Mouse (Mus musculus): ENCODE data around the gene Nr2c1. TPM values are rescaled to one million over a fixed set of nuclear protein-coding genes. Genes with fewer than 3 reads are reported as not detected.
A peak's percentile ranks its signal among the peaks of the same experiment; 100 is the strongest.

The Nr2c1 gene
- polyA plus RNA-seq, 1 experiment from 2014 or later = 13.6 TPM

DNA sequence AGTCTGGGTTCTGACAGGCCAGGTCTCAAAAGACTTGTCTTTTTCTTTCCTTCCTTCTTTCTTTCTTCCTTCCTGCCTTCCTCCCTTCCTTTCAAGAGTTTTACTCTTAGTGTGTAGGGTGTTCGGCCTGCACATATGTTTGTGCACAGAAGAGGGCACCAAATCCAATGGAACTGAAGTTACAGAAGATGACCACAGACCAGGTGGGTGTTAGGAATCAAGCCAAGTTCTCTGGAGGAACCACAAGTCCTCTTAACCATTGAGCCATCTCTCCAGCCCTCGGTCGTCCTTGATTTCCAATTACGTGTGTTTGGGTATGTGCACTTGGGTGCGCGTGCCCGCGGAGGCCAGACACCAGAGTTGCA, 450 bp upstream of the Nr2c1 start:
- Histone ChIP-seq H3K4me2 (ENCODE audit: low read depth, severe bottlenecking) (peak overlapping the region; percentile 61), H3K4me3 (ENCODE audit: low read depth, low read length) (peak overlapping the region; percentile 65), H3K4me1 (ENCODE audit: control insufficient read depth, insufficient read depth, low read length) (0 out of 2 replicates have a peak, but pooled peaks cover 6% of the 10 kb centered on the region), H3K9ac (ENCODE audit: low read length) (peak overlapping the region; percentile 82), H3K27ac (replicated peaks; ENCODE audit: low read depth, low read length) (no peak overlapping the region), H3K9me3 (ENCODE audit: control insufficient read depth, low read length) (no peaks in the 10 kb centered on the region), H3K36me3 (ENCODE audit: control insufficient read depth, insufficient read depth, low read length) (no peaks in the 10 kb centered on the region), H3K27me3 (ENCODE audit: control insufficient read depth, insufficient read depth, low read length) (no peaks in the 10 kb centered on the region)
- DNase-seq (ENCODE audit: low spot score) (no peak), ATAC-seq (ENCODE audit: insufficient number of reproducible peaks, low FRiP score, low TSS enrichment, low read depth) (0 out of 2 replicates have a peak, but pooled peaks have one; percentile 23)
- WGBS = 15% methylated on average over 8 of the region's 8 CpGs

DNA sequence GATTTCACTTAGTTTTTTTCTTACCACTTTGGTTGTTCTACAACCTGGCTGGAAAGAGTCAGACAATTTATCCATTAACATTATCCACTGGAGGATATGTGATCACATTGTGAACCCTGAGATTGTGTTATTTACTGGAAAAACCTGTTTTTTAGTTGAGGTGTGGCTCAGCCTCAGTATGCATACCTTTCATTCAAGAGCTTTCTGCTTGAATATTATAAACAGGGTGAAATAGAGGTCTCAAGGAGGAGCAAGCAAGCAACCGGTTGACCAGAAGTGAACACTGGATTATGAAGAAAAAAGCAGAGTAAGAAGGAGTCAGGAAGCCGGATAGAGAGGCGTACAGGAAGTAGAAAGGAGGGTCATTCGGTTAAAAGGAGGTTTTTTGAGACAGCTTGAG, 3.7 kb downstream of the Nr2c1 start:
- WGBS = 89% methylated on average over 4 of the region's 4 CpGs
- H3K4me1 ChIP-seq (ENCODE audit: control insufficient read depth, insufficient read depth, low read length) = 0 out of 2 replicates have a peak, but pooled peaks cover 6% of the 10 kb centered on the region
- H3K36me3 ChIP-seq (ENCODE audit: control insufficient read depth, insufficient read depth, low read length) = no peaks in the 10 kb centered on the region
- no peak for ATAC-seq (ENCODE audit: insufficient number of reproducible peaks, low FRiP score, low TSS enrichment, low read depth)
- no peak overlapping the region for H3K27ac ChIP-seq (replicated peaks; ENCODE audit: low read depth, low read length)
- no peaks in the 10 kb centered on the region for H3K9me3 ChIP-seq (ENCODE audit: control insufficient read depth, low read length)
- H3K9ac ChIP-seq (ENCODE audit: low read length) = no peak overlapping the region
- H3K27me3 ChIP-seq (ENCODE audit: control insufficient read depth, insufficient read depth, low read length) = no peaks in the 10 kb centered on the region
- DNase-seq (ENCODE audit: low spot score) = no peak
- no peak overlapping the region for H3K4me2 ChIP-seq (ENCODE audit: low read depth, severe bottlenecking)
- no peak overlapping the region for H3K4me3 ChIP-seq (ENCODE audit: low read depth, low read length)

DNA sequence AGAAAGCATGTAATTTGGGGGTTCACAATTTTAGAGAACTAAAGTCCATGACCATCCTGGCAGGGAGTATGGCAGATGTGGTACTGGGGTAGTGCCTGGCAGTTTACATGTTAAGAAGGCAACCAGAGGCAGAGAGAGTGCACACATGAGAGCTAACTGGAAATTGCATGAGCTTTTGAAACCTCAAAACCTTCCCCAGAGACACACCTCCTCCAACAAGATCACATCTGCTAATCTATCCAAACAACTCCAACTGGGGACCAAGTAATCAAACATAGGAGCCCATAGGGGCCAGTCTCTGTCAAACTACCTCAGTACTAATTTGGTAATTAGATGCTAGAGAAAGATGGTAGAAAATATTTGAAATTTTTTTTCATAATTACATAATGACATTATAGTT, 6.0 kb downstream of the Nr2c1 start:
- ATAC-seq (ENCODE audit: insufficient number of reproducible peaks, low FRiP score, low TSS enrichment, low read depth) = no peak
- no peak for DNase-seq (ENCODE audit: low spot score)

GRCm38 (mm10) chr10:94158962-94159361, 11.1 kb downstream of the Nr2c1 start:
- DNase-seq (ENCODE audit: low spot score) (no peak), ATAC-seq (ENCODE audit: insufficient number of reproducible peaks, low FRiP score, low TSS enrichment, low read depth) (no peak)
- Histone ChIP-seq H3K4me2 (ENCODE audit: low read depth, severe bottlenecking) (no peak overlapping the region), H3K4me3 (ENCODE audit: low read depth, low read length) (no peak overlapping the region), H3K27ac (replicated peaks; ENCODE audit: low read depth, low read length) (no peak overlapping the region), H3K4me1 (ENCODE audit: control insufficient read depth, insufficient read depth, low read length) (no peaks in the 10 kb centered on the region), H3K9ac (ENCODE audit: low read length) (no peak overlapping the region), H3K9me3 (ENCODE audit: control insufficient read depth, low read length) (no peaks in the 10 kb centered on the region), H3K27me3 (ENCODE audit: control insufficient read depth, insufficient read depth, low read length) (no peaks in the 10 kb centered on the region), H3K36me3 (ENCODE audit: control insufficient read depth, insufficient read depth, low read length) (peaks cover 9% of the 10 kb centered on the region; the same call in 1 of the 2 replicates)
- 94% methylated on average over 6 of the region's 6 CpGs for WGBS

More for the DNA sequence above, 6.0 kb downstream of the Nr2c1 start:
- H3K36me3 ChIP-seq (ENCODE audit: control insufficient read depth, insufficient read depth, low read length) = peaks cover 2% of the 10 kb centered on the region; the same call in 1 of the 2 replicates
- no peak overlapping the region for H3K4me2 ChIP-seq (ENCODE audit: low read depth, severe bottlenecking)
- H3K4me1 ChIP-seq (ENCODE audit: control insufficient read depth, insufficient read depth, low read length) = 0 out of 2 replicates have a peak, but pooled peaks cover 4% of the 10 kb centered on the region
- no peak overlapping the region for H3K9ac ChIP-seq (ENCODE audit: low read length)
- H3K27ac ChIP-seq (replicated peaks; ENCODE audit: low read depth, low read length) = no peak overlapping the region
- H3K27me3 ChIP-seq (ENCODE audit: control insufficient read depth, insufficient read depth, low read length) = no peaks in the 10 kb centered on the region
- H3K4me3 ChIP-seq (ENCODE audit: low read depth, low read length) = no peak overlapping the region
- no peaks in the 10 kb centered on the region for H3K9me3 ChIP-seq (ENCODE audit: control insufficient read depth, low read length)

DNA sequence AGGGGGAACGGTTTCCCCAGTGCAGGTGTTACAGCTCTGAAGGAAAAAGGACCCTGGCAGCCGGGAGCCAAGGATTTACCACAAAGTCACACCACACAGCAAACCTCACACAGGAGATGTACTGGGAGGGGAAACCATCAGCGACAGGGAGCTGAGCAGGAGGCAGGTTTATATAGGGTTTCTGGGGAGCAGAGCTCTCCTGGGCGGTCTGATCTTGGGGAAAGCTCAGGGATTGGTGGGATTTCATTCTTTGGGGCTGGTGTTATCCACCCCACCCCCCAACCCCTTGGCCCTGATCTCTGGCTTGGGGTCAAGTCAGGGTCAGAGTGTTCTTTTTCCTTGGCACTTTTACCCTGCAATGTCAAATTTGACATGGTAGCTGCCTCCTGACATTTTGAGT, 11.6 kb downstream of the Nr2c1 start:
- DNase-seq (ENCODE audit: low spot score) (no peak), ATAC-seq (ENCODE audit: insufficient number of reproducible peaks, low FRiP score, low TSS enrichment, low read depth) (no peak)
- WGBS = 91% methylated on average over 4 of the region's 4 CpGs
- Histone ChIP-seq H3K36me3 (ENCODE audit: control insufficient read depth, insufficient read depth, low read length) (peaks cover 9% of the 10 kb centered on the region; the same call in 1 of the 2 replicates), H3K9ac (ENCODE audit: low read length) (no peak overlapping the region), H3K9me3 (ENCODE audit: control insufficient read depth, low read length) (no peaks in the 10 kb centered on the region), H3K27me3 (ENCODE audit: control insufficient read depth, insufficient read depth, low read length) (no peaks in the 10 kb centered on the region), H3K4me2 (ENCODE audit: low read depth, severe bottlenecking) (no peak overlapping the region), H3K4me1 (ENCODE audit: control insufficient read depth, insufficient read depth, low read length) (no peaks in the 10 kb centered on the region), H3K27ac (replicated peaks; ENCODE audit: low read depth, low read length) (no peak overlapping the region), H3K4me3 (ENCODE audit: low read depth, low read length) (no peak overlapping the region)

- no peaks in the 10 kb centered on the region for H3K4me1 ChIP-seq (ENCODE audit: control insufficient read depth, insufficient read depth, low read length)
- DNase-seq (ENCODE audit: low spot score) = no peak
- 92% methylated on average over 5 of the region's 5 CpGs for WGBS
- no peak for ATAC-seq (ENCODE audit: insufficient number of reproducible peaks, low FRiP score, low TSS enrichment, low read depth)
- H3K9ac ChIP-seq (ENCODE audit: low read length) = no peak overlapping the region
- H3K27me3 ChIP-seq (ENCODE audit: control insufficient read depth, insufficient read depth, low read length) = no peaks in the 10 kb centered on the region
- H3K4me3 ChIP-seq (ENCODE audit: low read depth, low read length) = no peak overlapping the region
- H3K9me3 ChIP-seq (ENCODE audit: control insufficient read depth, low read length) = no peaks in the 10 kb centered on the region
- H3K4me2 ChIP-seq (ENCODE audit: low read depth, severe bottlenecking) = no peak overlapping the region
- H3K27ac ChIP-seq (replicated peaks; ENCODE audit: low read depth, low read length) = no peak overlapping the region
- peaks cover 9% of the 10 kb centered on the region; the same call in 1 of the 2 replicates for H3K36me3 ChIP-seq (ENCODE audit: control insufficient read depth, insufficient read depth, low read length)
Measured at GRCm38 (mm10) chr10:94161051-94161765, 13.4 kb downstream of the Nr2c1 start.

DNA sequence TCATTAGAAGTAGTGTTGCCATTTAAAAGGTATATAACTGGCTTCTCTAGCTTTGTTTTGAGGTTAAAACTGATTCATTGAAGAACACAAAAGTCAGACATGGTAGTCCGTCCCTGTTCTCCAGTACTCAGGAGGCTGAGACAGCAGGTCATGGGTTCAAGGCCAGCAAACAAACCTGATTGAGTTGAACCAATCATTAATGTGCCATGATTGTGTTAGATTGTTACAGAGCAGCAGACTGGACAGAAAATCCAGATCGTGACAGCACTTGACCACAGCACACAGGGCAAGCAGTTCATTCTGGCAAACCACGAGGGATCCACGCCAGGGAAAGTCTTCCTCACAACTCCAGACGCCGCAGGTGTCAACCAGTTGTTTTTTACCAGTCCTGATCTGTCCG, 14.2 kb downstream of the Nr2c1 start:
- H3K4me3 ChIP-seq (ENCODE audit: low read depth, low read length) = no peak overlapping the region
- no peaks in the 10 kb centered on the region for H3K4me1 ChIP-seq (ENCODE audit: control insufficient read depth, insufficient read depth, low read length)
- H3K27me3 ChIP-seq (ENCODE audit: control insufficient read depth, insufficient read depth, low read length) = no peaks in the 10 kb centered on the region
- 92% methylated on average over 7 of the region's 7 CpGs for WGBS
- no peak overlapping the region for H3K9ac ChIP-seq (ENCODE audit: low read length)
- ATAC-seq (ENCODE audit: insufficient number of reproducible peaks, low FRiP score, low TSS enrichment, low read depth) (no peak), DNase-seq (ENCODE audit: low spot score) (no peak)
- no peaks in the 10 kb centered on the region for H3K9me3 ChIP-seq (ENCODE audit: control insufficient read depth, low read length)
- peaks cover 9% of the 10 kb centered on the region; the same call in 1 of the 2 replicates for H3K36me3 ChIP-seq (ENCODE audit: control insufficient read depth, insufficient read depth, low read length)
- H3K4me2 ChIP-seq (ENCODE audit: low read depth, severe bottlenecking) = no peak overlapping the region
- no peak overlapping the region for H3K27ac ChIP-seq (replicated peaks; ENCODE audit: low read depth, low read length)

GRCm38 (mm10) chr10:94164104-94164845, 16.5 kb downstream of the Nr2c1 start:
- no peak overlapping the region for H3K27ac ChIP-seq (replicated peaks; ENCODE audit: low read depth, low read length)
- H3K9me3 ChIP-seq (ENCODE audit: control insufficient read depth, low read length) = no peaks in the 10 kb centered on the region
- 88% methylated on average over 5 of the region's 5 CpGs for WGBS
- DNase-seq (ENCODE audit: low spot score) (no peak), ATAC-seq (ENCODE audit: insufficient number of reproducible peaks, low FRiP score, low TSS enrichment, low read depth) (no peak)
- no peak overlapping the region for H3K9ac ChIP-seq (ENCODE audit: low read length)
- no peaks in the 10 kb centered on the region for H3K27me3 ChIP-seq (ENCODE audit: control insufficient read depth, insufficient read depth, low read length)
- H3K4me1 ChIP-seq (ENCODE audit: control insufficient read depth, insufficient read depth, low read length) = no peaks in the 10 kb centered on the region
- no peak overlapping the region for H3K4me2 ChIP-seq (ENCODE audit: low read depth, severe bottlenecking)
- H3K4me3 ChIP-seq (ENCODE audit: low read depth, low read length) = no peak overlapping the region
- peaks cover 12% of the 10 kb centered on the region for H3K36me3 ChIP-seq (ENCODE audit: control insufficient read depth, insufficient read depth, low read length)

Measured in limb, embryonic 11.5 days (tissue).